Mouse (Mus musculus) hematopoietic stem cell, adult 5-6 weeks (primary cell): ENCODE measurements at regions not wholly inside any gene's neighbourhood (a gene's known extent, or its start where the extent isn't known, plus 50 kb on each side); places are given as distances from the start of the nearest gene placed in this dataset.

Source experiments
- ATAC-seq, 2 experiments: fragments of 125-278 bp in 1 of 2; replicated peaks in 1 of 2; 2 replicates each; pipeline ENCODE4 v1.8.0; 2016 to 2017; ENCODE audit warnings: inconsistent platforms in 2 of 2, mild to moderate bottlenecking in 2 of 2, moderate number of reproducible peaks in 2 of 2, low read depth in 1 of 2, moderate TSS enrichment in 1 of 2; ENCODE audit not compliant: low FRiP score in 2 of 2, poor library complexity in 2 of 2, severe bottlenecking in 2 of 2, insufficient read depth in 1 of 2, low TSS enrichment in 1 of 2

DNA sequence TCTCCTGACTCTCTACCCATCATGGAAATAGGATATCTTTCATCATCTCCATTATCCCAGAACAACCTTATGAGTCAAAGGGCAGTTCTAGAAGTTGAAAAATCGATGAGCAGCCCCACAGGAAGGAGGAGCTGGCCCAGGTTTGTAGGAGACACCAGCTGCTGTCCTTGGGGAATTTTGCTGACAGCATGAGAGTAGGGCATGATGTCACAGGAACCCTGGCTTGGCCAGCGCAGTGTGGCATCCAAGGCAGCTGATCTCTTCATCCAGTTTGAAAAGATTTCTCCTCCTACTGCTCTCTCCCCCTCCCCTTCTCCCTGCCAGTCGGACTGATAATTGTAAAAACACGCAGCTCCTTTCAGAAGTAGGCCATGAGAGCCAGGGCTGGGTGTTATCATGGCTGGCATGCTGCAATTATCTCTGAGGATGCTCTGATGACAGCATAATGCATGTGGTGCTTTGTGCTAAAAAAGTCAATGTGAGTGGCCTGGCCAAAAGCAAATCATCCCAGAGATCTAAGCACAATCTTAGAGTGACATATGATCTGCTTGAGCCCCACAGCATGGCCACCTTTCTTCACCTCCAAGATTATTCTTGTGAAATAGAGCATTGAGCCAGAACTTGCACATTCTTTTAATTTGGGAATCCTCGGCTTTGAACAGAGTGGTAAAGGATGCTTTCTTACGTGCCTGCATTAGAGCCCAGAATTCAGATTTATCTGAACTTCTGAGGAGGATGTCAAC lies 54.2 kb downstream of the Gjd2 start:
- no peak for ATAC-seq

DNA sequence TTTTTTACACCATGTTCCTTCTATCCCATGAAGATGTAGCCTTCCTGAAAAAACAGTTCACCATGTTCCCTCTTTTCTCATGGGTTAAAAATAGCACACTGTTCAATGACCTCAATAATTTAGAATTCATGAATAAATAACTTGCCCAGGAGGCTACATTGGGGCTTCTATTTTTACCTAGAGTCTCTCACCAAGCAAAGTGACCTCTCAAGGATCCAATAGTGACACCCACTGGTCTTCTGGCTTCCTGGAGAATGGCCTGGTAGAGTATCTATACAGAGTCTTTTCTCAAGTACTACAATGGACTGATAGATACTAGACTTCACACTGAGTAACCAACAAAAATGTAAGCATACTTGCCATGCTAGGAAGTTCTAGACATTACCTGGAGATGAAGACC lies 60.9 kb downstream of the Gjd2 start:
- no peak for ATAC-seq

DNA sequence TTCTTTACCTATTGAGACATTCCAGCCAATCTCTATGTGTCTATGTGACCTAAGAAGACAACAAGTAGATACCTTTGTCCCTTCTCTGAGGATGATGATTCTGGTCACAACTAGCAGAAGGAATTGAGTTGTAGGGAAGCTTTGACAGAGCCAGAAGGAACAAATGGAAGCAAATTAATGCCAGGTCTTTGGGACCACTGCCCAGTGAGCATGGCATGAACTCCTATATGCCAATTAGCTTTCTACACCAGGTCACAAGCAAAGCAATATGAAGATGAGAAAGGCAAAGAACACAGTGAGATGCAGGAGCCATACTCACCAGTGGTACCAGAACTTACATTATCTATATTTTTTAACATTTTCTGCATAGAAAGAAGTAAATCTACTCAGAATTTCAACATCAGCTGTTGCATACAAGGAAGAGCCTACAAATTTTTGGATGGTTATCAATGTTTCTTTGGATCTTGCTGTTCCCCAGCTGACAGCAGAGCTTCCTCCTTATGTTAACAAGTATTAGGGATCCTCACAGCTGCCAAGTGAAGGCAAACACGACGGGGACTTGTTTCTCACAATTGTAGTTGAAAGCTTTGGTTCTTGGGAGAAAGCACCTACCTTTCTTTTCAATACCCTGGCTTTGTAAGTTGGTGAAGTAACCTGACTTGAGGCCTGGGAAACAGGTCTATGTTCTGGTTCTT lies 64.0 kb downstream of the Gjd2 start:
- ATAC-seq: no peak

DNA sequence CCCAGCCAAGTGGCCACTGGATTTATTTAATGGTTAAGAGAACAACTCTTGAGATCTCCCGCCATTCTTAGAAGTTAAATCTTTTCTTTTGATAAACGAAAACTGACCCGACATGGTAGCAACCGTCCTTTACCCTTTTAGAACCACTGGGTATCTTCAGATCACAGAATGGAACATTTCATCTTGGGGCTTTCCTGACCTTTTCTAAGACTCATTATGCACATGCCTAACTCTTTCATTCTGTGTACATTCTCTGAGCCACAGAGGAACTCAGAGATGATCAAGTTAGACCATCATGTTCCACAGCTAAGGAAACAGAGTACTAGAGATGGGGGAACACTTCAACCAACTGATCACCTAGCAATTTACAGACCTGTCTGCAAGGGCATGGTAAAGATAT lies 81.7 kb downstream of the Gjd2 start:
- ATAC-seq: no peak

DNA sequence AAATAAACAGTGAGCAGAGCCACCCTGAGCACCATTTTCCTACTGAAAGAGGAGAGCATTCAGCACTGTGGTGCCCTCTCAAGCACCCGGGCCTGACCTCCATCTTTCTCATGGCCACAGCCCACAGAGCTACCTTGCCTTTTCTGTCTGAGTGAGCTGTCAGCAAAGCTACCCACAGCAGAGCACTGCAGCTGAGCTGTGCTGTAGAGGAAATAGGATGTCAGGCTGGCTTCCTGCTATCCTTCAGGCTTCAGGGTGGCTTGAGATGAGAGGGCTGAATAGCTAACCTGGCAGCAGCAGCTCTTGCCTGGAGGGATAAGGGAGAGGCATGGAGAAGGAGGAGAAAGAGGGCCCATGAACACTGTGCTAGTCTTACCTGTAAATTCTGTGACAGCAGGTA lies 82.5 kb downstream of the Gjd2 start:
- no peak for ATAC-seq

DNA sequence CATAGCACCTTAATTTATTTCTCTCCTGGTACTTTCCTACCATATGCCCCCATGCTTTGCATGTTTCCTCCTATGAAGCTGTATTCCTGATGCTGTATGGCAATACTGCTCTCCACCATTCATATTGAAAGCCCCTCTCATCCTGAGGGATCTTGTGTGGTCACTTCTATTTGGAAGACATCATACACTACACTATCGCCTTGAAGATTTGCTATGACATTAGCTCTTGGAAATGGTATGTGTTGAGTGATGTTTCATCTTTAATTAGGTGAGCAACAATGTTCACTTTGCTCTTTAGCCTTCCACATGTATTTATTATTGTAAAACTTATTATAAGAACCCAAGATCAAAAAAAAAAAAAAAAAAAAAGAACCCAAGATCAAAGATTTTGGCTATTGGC lies 81.2 kb upstream of the Arhgap11a start:
- no peak for ATAC-seq

DNA sequence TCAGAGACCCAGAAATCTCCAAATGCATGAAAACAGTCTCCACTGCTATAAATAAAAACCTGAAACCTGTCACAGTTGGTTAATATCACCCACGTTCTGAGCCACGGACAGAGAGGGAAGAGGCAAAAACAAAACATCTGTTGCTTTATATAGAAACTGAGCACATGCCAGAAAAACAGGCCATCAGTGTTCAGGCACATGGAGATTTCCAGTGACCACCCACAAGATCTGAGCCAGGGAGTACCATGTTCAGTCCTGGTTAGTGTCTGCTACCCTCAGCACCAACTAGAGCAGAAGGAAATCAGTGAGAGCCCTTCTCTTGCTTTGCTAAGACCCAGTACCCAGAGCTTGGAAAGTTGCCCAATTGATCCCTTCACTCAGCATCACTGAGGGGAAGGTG lies 75.7 kb upstream of the Arhgap11a start:
- ATAC-seq: no peak

GRCm38 (mm10) chr2:113918913-113919312 lies 70.5 kb upstream of the Arhgap11a start:
- ATAC-seq: no peak

DNA sequence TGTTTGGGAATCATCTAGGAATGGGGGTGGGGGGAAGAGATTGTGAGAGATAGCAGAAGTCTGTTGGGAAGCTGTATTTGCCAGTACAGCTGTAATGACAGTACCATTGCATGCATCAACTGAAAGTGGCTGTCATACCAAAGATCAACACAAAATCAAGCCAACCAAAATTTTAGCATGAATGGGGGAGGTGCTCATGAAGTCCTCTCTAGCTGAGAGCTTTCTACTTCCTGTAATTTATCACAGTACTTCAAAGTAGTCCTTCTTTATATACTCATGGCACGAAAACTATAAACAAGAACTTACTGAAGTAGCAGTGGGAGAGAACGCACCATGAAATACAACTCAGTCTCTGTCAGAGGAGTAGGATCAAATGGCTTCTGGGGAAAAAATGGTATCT lies 65.8 kb upstream of the Arhgap11a start:
- no peak for ATAC-seq

GRCm38 (mm10) chr2:113911188-113911587 lies 62.7 kb upstream of the Arhgap11a start:
- no peak for ATAC-seq

- ATAC-seq: no peak
These were observed 61.0 kb upstream of the Arhgap11a start for GRCm38 (mm10) chr2:113909502-113909901.

DNA sequence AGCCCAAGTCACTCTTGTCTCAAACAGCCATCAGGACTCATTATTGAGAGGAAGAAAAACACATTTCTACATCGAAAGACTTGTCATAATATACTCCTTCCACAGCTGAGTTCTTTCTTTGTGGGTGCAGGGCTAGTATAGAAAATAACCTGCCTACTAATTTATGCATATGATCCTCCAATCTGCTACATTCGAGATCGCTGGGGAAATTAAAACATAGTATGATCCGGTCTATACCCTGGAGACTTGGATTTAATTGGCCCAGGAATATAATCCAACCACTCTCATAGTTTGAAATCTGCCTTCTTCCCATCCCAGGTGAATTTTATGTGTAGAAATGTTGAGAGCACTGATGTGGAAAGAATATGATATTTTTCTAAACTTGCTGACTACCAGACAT lies 60.2 kb upstream of the Arhgap11a start:
- no peak for ATAC-seq

DNA sequence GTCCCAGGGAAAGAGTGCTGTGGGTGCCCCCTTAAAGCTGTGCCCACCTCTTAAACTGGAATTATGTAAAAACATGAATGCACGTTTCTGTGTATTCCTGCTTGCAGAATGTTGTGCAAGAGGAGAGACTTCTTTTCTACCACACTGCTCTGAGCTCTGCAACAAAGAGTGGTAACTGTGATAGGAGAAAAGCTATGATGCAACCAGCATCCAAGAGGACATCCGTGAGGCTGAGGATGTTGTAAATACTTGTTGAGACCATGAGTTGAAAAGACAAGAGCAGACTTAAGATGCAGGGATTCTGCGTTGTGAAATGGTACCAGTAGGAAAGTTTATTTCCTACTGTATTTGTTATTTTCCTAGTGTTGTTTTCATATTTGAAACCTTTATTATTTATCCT lies 56.0 kb upstream of the Arhgap11a start:
- peak; percentile 47 to 57; a peak in 3 of 4 replicates for ATAC-seq

DNA sequence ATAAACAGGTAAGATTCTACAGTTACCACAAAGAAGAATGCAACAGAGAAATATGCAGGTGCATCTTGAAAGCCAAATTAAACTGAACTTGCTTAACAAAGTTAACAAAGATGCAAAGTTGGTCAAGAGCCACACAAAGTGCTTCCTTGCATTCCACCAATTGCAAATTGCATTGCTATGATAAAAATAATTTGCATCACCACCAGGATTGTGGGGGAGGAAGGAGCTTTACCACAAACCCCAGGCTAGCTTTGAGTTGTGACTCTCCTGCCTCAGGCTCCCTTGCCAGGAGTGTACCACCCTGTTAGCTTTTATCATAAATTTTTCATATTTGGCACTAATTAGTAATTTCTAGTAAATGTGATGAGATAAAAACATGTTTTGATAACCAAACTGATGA lies 55.4 kb upstream of the Arhgap11a start:
- ATAC-seq: no peak; a peak in 1 of 4 replicates

GRCm38 (mm10) chr2:113903006-113903545 lies 54.6 kb upstream of the Arhgap11a start:
- ATAC-seq: no peak

DNA sequence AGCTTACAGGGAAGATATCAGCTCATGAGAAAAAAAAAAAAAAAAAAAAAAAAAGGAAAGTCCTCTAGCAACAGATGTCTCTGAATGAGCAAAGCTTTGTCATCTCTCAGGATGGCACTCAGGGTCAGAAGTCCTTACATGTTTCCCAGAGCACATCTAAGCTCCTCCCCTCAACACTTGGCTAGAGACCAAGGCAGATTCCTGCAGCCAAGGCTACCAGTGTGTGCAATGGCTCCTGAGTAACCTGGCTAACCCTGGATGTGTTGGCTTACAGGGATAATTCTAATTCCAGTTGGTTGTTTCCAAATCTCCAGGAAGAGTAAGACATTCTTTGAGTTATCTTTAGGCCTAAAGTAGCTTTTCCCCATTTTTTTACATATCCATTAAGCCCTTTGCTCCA lies 53.9 kb upstream of the Arhgap11a start:
- ATAC-seq: no peak

DNA sequence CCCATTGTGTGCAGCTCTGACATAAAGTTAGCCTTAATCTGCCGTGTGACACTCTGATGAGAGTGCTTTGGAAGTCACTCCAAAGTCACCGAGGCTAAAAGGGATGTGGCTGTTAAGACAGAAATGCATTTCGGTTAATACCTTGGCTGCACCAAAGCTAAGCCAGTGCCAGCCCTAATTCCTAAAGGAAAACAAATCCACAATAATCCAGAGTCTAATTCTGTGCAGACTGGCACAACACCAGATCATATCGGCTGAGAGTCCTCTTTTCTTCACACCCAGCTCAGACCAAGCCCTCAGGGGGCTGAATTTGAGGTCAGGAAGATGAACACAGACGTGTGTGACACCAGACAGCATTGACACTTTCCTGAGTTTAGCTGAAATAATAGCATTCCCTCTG lies 52.0 kb upstream of the Arhgap11a start:
- ATAC-seq: no peak

DNA sequence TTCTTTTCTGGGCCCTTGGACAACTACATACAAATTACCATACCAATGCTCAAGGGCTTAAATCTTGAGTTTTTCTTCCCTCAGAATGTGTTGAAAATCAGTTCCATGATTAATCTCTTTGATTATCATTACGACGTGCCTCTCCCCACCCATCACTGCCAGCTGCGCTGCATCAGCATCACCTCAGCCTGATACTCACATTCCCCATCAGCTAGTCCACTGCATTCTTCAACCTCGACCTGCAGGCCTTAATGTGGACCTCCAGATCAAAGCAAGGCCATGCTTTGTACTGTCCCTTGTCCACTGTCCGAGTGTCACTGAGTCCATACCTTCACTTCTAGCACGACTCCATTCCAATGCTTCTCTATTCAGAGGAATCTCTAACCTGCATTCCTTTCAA lies 50.3 kb upstream of the Arhgap11a start:
- no peak for ATAC-seq
